Mouse (Mus musculus) embryonic fibroblast, embryonic 13.5 days (primary cell): ENCODE data around the gene Proser3.

Experiments
- CTCF ChIP-seq: IDR thresholded peaks from 2 replicates; pipeline ENCODE4 v1.5.1; 2011; ENCODE audit warnings: mild to moderate bottlenecking, control low read depth, low read length, moderate library complexity, borderline replicate concordance; ENCODE audit not compliant: insufficient read depth
- POLR2A ChIP-seq: IDR thresholded peaks from 2 replicates; pipeline ENCODE4 v1.6.1; 2011; ENCODE audit warnings: low read depth, mild to moderate bottlenecking, control low read depth, low read length, moderate library complexity

- TF ChIP-seq POLR2A (no peak), CTCF (no peak)
Observed at GRCm38 (mm10) chr7:30599933-30600353, 47.8 kb upstream of the Proser3 start.
